Mouse (Mus musculus): ENCODE data around the gene Rbm17. TPM values are rescaled to one million over a fixed set of nuclear protein-coding genes. Genes with fewer than 3 reads are reported as not detected.

The Rbm17 gene
- total RNA-seq, 1 experiment from 2014 or later: 114 TPM

GRCm38 (mm10) chr2:11596690-11597089 lies 7.3 kb downstream of the Rbm17 start:
- DNase-seq: no peak

DNA sequence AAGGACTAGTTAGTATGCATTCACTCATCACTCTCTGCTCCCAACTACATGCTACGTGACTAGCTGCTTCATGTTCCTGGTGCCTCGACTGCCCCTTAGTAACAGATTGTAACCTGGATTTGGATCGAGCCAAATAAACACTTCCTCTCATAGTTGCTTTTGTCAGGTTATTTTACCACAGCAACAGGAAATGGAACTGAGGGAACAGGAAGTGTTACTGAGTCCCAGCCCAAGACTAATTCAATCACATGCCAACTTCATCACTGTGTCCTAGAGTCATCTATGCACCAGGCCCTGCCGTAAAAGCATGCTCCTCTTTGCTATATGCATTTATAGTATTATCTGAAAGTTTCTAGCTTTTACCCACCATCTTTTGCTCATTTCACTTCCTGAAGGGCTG lies 16.0 kb downstream of the Rbm17 start:
- no peak for DNase-seq

DNA sequence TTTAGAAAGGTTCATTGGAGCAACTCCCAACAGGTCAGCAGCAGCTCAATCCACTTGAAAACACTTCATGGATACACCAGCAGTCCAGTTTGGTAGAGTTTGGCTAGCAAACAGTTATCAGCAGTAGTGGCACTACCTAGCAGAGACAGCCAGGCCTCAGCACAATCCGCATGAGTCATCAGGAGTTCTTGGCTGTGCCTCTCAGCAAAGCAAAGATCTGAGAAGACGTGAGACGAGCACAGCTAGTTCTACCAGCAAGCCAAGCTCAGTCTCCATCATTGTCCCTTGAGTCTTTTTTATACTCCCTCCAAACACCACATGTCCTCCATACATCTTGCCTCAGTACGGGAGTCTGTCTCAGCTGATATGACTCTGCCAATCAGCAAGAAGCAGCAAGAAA lies 24.6 kb downstream of the Rbm17 start:
- no peak for DNase-seq

DNA sequence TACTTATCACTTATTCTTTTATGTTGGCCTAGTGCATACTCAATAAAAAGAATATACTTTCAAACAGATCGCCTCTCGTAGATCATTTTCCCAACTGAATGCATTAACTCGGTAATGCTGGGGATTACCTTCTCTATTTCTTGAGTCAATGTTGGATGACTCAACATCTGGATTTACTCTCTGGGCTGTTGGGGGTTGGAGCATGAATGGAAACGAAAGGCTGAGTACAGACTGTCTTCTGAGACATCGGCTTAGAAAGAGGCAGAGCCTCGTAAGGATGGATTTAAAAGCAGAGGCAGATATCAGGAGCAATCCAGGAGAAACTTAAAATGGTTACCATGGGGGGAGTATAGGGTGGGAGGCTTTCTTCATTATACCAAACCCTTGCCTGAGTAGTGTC lies 25.8 kb downstream of the Rbm17 start:
- no peak for DNase-seq

GRCm38 (mm10) chr2:11573684-11574083 lies 30.3 kb downstream of the Rbm17 start:
- DNase-seq: no peak

DNA sequence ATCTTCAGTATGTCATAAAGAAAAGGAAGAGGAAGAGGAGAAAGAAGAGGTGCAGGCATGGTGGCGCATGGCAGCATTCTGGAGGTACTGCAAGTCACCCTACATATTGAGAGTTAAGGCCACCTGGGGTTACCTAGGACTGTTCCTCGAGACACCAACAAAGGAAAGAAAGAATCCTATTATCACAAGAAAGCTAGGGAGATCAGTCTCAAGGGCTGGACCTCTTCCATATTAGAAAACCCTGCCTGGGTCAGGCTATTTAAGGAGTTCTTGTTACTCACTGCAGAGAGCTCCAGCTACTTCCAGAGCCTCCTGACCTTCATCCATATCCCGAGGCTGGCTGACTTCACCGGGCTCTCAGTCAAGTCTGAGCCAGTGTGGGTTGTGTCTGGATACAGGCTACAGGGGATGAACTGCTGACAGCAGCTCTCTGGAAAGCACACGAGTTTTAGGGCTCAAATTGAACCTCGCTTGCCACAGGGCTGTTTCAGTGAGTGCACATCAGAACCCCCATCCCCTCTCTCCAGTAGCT lies 32.9 kb downstream of the Rbm17 start:
- DNase-seq: peak; percentile 39

DNA sequence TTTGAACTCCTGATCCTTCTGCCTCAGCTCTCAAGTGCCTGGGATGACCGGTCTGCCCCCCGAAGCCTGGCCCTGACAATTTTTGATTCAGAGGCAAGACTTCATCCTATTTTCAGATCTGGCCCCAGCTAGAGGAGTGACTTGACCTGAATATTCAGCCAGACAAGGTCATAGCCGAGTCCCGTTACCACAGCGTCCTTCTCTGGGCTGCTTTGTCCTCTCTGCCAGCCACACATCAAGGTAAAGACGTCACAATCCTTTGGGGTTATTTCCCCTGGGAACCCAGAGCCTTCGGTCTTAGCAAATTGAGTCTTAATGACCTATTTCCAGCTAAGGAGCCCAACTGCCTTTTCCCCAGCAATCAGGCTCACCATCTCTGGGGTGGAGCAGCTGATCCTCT lies 35.5 kb downstream of the Rbm17 start:
- peak; percentile 30 for DNase-seq

GRCm38 (mm10) chr2:11567781-11568362 lies 36.1 kb downstream of the Rbm17 start:
- peak; percentile 50 for DNase-seq

- DNase-seq: no peak
Measured at GRCm38 (mm10) chr2:11566898-11567297, 37.1 kb downstream of the Rbm17 start.

- no peak for DNase-seq
Measured at GRCm38 (mm10) chr2:11566241-11566640, 37.7 kb downstream of the Rbm17 start.

DNA sequence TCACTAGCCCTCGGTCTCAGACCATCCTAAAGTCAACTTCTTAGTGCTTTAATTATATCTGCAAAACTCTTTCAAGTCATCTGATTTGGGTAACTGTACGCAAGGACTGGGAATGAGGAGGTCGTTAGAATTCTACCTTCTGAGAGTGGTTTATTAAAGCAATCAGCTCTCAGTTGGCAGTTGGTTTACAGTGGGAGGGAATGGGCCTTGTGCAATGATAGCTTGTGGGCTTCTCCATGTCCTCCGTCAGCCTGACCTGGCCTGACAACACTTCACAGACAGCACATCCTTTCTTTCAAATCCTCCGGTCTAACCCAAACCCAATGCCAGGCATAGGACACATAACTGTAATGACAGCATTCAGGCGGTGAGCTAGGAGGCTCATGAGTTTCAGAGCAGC lies 39.2 kb downstream of the Rbm17 start:
- no peak for DNase-seq

DNA sequence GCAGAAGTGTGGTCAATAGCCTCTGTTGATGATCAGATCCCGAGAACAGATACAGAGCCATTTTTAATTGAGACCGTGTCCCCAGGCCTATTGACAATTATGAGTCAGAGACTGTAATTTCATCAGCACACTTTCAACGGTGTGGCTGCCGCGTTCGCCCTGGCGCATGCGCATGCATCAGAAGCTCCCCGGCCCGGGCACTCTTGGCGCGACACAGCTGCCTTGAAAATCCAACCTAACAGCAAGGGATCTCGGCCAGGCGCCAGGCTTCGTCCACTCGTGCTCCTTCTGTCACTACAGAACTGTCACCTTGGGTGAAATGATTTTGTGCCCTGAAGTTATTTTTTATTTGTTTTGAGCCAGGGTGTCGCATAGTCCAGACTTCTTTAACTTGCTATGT lies 40.7 kb downstream of the Rbm17 start:
- DNase-seq: peak; percentile 48

- DNase-seq: no peak
Measured at GRCm38 (mm10) chr2:11558654-11559053, 45.3 kb downstream of the Rbm17 start.

- no peak for DNase-seq
Measured at GRCm38 (mm10) chr2:11557244-11557643, 46.7 kb downstream of the Rbm17 start.

- no peak for DNase-seq
Measured at GRCm38 (mm10) chr2:11555316-11555715, 48.6 kb downstream of the Rbm17 start.

DNA sequence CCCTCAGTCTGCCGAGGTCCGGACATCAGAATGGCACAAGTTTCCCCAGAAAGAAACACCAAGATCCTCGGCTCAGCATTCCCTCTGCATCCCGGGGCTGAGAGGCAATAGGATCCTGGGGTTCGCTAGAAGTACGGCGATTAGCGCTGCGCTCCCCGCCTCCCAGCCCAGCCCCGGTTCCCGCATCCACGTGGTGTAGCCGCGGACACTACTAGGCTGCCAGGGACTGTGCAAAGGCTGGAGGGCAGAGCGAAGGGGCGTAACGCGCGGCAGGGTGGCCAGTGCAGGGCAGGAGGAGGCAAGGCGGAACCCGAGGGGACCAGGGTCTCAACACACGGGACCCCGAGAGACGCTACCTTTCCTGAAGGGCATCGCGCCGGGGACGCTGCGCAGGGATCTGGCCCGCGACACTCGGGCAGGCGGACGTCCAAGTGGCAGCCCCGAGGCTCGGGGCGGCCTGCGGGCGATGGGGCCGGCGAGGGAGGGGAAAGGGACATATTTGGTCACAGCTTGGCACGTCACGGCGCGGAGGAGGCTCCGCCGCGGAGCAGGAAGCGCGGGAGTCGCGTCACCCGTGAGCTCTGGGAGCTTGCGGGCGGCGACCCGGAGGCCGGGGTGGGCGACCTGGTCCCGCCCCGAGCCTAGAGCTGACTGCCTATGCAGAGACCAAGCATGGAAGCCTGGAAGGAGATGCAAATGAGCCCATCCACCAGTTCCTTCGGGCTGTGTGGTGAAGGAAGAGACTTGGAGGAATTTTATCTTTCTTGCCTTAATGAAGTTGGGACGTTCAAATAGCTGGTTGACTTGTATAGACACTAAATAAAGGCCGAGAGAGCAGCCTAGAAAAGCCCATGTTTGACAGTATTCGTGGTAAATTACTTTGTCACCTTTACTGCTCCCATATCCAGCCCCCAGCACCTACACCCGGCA lies 50.2 kb downstream of the Rbm17 start, which contains the start of gene Pfkfb3:
Gene Pfkfb3 (minus strand): TSS at position 607 of the 930 bp plus-strand sequence.
- peak; percentile 81 for DNase-seq

DNA sequence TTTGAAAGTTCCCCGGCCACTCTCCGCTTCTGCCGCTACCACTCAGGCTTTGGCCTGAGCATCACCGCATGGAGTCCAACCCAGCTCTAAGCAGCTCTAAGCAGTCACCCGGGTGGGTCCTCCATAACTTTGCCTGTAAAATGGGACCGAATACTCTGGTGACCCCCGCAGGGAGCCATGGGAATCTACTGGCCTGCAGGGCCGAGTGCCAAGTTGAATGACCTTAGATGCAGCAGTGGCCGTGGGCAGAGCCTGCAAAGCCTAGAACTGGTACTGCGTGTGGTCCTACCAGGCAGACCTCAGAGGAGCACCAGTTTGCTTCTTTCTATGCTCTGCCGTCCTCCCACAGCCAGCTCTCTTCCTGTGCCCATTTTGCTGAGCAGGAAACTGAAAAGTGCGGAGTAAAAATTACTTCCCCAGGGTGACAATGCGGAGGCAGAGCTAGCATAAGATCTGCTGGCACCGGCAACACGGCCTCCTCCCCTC lies 50.9 kb downstream of the Rbm17 start:
- peak; percentile 69 for DNase-seq

DNA sequence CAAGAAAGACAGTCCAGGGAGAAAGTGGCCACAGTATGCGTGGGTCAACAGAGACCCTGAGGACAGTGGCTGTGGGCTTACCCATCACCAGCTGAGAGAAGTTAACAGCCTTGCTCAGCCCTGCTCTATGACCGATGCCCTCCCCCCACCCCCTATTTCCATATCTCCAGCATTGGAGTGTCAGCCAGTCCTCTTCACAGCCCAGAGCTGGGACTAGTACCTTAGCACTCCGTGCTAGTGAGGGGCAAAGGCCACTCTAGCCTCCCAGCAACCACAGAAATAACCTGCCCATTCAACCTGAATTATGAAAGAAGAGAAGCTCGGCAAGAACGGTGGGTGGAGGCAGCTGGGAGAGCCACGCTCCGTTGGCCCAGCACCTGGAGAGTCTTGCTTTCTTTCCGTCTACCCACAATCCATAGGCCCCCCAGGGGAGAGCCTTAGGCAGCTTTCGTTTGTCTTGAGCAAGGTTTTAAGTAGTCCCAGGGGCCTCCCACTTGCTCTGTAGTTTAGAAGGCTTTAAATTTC lies 51.6 kb downstream of the Rbm17 start:
- DNase-seq: no peak

DNA sequence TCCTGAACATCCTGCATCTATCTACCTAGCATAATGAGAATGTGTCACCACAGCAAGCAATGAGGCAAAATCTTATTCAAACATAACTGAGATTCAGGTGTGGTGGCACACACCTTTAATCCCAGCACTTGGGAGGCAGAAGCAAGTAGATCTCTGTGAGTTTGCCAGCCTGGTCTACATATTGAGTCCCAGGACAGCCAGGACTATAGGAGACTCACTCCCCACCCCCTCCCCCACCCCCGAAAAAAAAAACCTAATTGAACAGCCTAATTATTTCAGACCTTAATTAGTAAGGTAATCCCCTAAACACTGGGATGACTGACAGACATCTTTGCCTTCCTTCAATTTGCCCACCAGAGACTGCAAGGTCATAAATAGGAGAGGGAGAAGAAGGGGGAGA lies 52.2 kb downstream of the Rbm17 start:
- no peak for DNase-seq

- no peak for DNase-seq
Measured at GRCm38 (mm10) chr2:11548508-11548907, 55.4 kb downstream of the Rbm17 start.

DNA sequence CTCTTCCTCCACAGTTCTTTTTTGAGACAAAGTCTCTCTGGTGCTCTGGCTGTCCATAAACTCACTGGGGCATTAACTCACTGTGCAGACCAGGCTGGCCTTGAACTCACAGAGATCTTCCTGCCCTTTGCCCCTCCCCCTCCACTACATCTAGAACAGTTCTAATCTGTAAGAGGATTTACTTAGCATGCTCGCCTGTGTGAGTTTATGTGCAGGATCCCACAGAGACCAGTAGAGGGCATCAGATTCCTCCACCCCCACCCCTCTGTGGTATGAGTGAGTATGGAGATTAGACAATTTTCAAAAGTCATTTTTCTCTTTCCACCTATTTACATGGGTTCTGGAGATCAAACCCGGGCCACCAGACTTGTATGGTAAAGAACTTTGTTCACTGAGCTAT lies 56.3 kb downstream of the Rbm17 start:
- no peak for DNase-seq

- DNase-seq: no peak
Measured at GRCm38 (mm10) chr2:11546091-11546490, 57.9 kb downstream of the Rbm17 start.

- DNase-seq: no peak
Measured at GRCm38 (mm10) chr2:11545380-11545779, 58.6 kb downstream of the Rbm17 start.

All from adrenal gland, postnatal 25 days (tissue).